Mouse (Mus musculus) ES-Bruce4 (cell line): ENCODE data around the gene Cst6.

Experiments used
- CTCF ChIP-seq: IDR thresholded peaks from one replicate; pipeline ENCODE4 v1.8.1; 2011; ENCODE audit warnings: low read depth, low read length
- POLR2A ChIP-seq: IDR thresholded peaks from one replicate; pipeline ENCODE4 v1.8.1; 2011; ENCODE audit warnings: low read length; ENCODE audit not compliant: insufficient read depth

DNA sequence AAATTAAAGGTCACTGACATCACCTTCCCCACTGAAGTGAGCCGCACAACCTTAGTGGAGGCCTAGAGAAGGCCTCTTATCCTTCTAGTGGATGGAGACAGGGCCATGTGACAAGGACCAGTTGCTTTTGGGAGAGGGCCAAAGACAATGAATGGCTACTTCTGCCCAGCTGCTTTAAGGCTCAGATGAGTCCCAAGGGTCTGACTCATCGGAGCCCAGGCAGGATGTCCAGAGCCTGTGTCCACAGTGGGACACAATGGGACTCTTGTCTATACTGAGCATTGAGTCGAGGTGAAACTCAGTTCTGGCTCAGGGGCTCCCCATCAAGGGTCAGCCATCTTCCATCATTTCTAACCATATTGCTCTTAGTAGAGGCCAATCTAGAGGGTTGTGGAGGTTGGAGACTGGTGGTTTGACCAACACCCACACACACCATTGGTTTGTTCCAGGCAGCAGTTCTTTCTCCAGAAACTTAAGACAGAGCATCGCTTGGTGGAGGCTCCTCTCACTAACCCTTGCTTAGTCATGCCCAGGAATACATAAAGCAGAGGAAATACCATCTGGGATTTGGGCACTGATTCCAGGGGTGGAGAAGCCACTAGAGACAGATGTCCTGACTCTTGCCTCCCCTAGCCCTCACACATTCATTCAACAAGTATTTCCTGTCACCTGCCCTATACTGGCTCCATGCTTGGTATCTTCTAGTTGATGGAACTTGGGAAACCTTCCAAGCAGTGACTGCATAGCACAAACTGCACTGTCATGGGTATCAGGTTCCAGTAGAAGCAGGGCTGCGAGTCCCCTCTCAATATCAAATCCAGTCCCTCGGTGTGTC, 3.9 kb downstream of the Cst6 start:
- no peak for TF ChIP-seq CTCF
- TF ChIP-seq POLR2A: no peak
